Comparison of ENCODE assay signal across 8 mouse cellular contexts in genomic region chr7:3706343-3706934, GRCm38 (mm10). TPM values are rescaled to one million over a fixed set of nuclear protein-coding genes. Genes with fewer than 3 reads are reported as not detected.
DNase-seq lines count a peak whose midpoint lies in the region; ATAC-seq and TF ChIP-seq lines count a peak whose summit lies in the region.

No protein-coding gene starts in this region.

- 0 out of 2 replicates have a peak overlapping the region, but pooled peaks have one; percentile 90 for H3K4me3 ChIP-seq in layer of hippocampus, adult 2 months
- peak overlapping the region; percentile 88 for H3K4me3 ChIP-seq in forebrain, embryonic 12.5 days (replicated peaks)
- peak overlapping the region; percentile 86 for H3K4me3 ChIP-seq in limb, embryonic 13.5 days
- H3K4me3 ChIP-seq in neural tube, embryonic 14.5 days (ENCODE audit: low read depth, low read length), result peak overlapping the region; percentile 69; the same call in 1 of the 2 replicates
- H3K4me3 ChIP-seq in thymus, adult 2 months (ENCODE audit: control insufficient read depth, insufficient read depth, low read length), result no peak overlapping the region

- TF ChIP-seq POLR2A in thymus, adult 2 months (IDR thresholded peaks at IDR 0.05; ENCODE audit: control insufficient read depth, extremely low read depth, insufficient read depth, low read length, poor library complexity), result no peak

- H3K27me3 ChIP-seq in forebrain, embryonic 12.5 days, result no peaks in the 10 kb centered on the region
- no peaks in the 10 kb centered on the region for H3K27me3 ChIP-seq in limb, embryonic 13.5 days
- no peaks in the 10 kb centered on the region for H3K27me3 ChIP-seq in neural tube, embryonic 14.5 days (ENCODE audit: control insufficient read depth, insufficient read depth, low read length)
- no peaks in the 10 kb centered on the region for H3K27me3 ChIP-seq in thymus, adult 2 months (ENCODE audit: control insufficient read depth, insufficient read depth, low read length)

- H3K9me3 ChIP-seq in forebrain, embryonic 12.5 days, result no peaks in the 10 kb centered on the region
- no peaks in the 10 kb centered on the region for H3K9me3 ChIP-seq in limb, embryonic 13.5 days
- H3K9me3 ChIP-seq in neural tube, embryonic 14.5 days (ENCODE audit: control insufficient read depth, low read length), result no peaks in the 10 kb centered on the region

- WGBS in forebrain, embryonic 12.5 days, result 50% methylated on average over 11 of the region's 11 CpGs
- 60% methylated on average over 11 of the region's 11 CpGs for WGBS in limb, embryonic 13.5 days
- WGBS in neural tube, embryonic 14.5 days, result 54% methylated on average over 11 of the region's 11 CpGs
- 63% methylated on average over 11 of the region's 11 CpGs for WGBS in thymus, adult 2 months

- no peak for DNase-seq in layer of hippocampus, adult 2 months (ENCODE audit: low spot score in 2 of 2)
- no peak for DNase-seq in layer of hippocampus, postnatal 10 days (ENCODE audit: low spot score in 2 of 2)
- no peak for DNase-seq in adrenal gland, postnatal 14 days
- DNase-seq in embryo, embryonic 10.5 days (ENCODE audit: low spot score), result no peak
- no peak for DNase-seq in thymus, adult 2 months

- no peak for ATAC-seq in forebrain, embryonic 12.5 days (ENCODE audit: low FRiP score)
- ATAC-seq in limb, embryonic 13.5 days (ENCODE audit: low FRiP score, low read depth), result no peak
- no peak for ATAC-seq in neural tube, embryonic 14.5 days (ENCODE audit: low read depth)

- peaks cover 31% of the 10 kb centered on the region for H3K36me3 ChIP-seq in forebrain, embryonic 12.5 days (replicated peaks)
- H3K36me3 ChIP-seq in limb, embryonic 13.5 days, result peaks cover 32% of the 10 kb centered on the region
- peaks cover 20% of the 10 kb centered on the region for H3K36me3 ChIP-seq in neural tube, embryonic 14.5 days (ENCODE audit: control insufficient read depth, insufficient read depth, low read length)
- H3K36me3 ChIP-seq in thymus, adult 2 months (ENCODE audit: control insufficient read depth, insufficient read depth, low read length), result peaks cover 31% of the 10 kb centered on the region

- peaks cover 23% of the 10 kb centered on the region for H3K4me1 ChIP-seq in forebrain, embryonic 12.5 days
- H3K4me1 ChIP-seq in limb, embryonic 13.5 days, result peaks cover 14% of the 10 kb centered on the region
- peaks cover 20% of the 10 kb centered on the region for H3K4me1 ChIP-seq in neural tube, embryonic 14.5 days (ENCODE audit: control insufficient read depth, insufficient read depth, low read length)
- H3K4me1 ChIP-seq in thymus, adult 2 months (replicated peaks; ENCODE audit: control insufficient read depth, insufficient read depth, low read length), result peaks cover 12% of the 10 kb centered on the region

- H3K27ac ChIP-seq in layer of hippocampus, adult 2 months, result peak overlapping the region; percentile 8; the same call in 1 of the 2 replicates
- H3K27ac ChIP-seq in forebrain, embryonic 12.5 days, result peak overlapping the region; percentile 66
- H3K27ac ChIP-seq in limb, embryonic 13.5 days, result peak overlapping the region; percentile 4; the same call in 1 of the 2 replicates
- no peak overlapping the region for H3K27ac ChIP-seq in neural tube, embryonic 14.5 days (ENCODE audit: low read depth, low read length)
- no peak overlapping the region for H3K27ac ChIP-seq in thymus, adult 2 months (ENCODE audit: control insufficient read depth, insufficient read depth, low read length)

- H3K9ac ChIP-seq in forebrain, embryonic 12.5 days, result peak overlapping the region; percentile 93
- peak overlapping the region; percentile 93 for H3K9ac ChIP-seq in limb, embryonic 13.5 days
- no peak overlapping the region for H3K9ac ChIP-seq in neural tube, embryonic 14.5 days (replicated peaks; ENCODE audit: low read depth, low read length)

- no peak for TF ChIP-seq CTCF in layer of hippocampus, adult 2 months (conservative IDR thresholded peaks at IDR 0.05)
- TF ChIP-seq CTCF in thymus, adult 2 months (IDR thresholded peaks at IDR 0.05; ENCODE audit: borderline replicate concordance, control insufficient read depth, extremely low read depth, insufficient read depth, low read length, poor library complexity), result no peak

- H3K4me2 ChIP-seq in forebrain, embryonic 12.5 days, result peak overlapping the region; percentile 93
- peak overlapping the region; percentile 96 for H3K4me2 ChIP-seq in limb, embryonic 13.5 days (replicated peaks)
- peak overlapping the region; percentile 96 for H3K4me2 ChIP-seq in neural tube, embryonic 14.5 days (ENCODE audit: low read depth, low read length)

RNA-seq across cellular contexts. Expression of gene Rps9, which starts 2.6 kb away (rescaled TPM):
- 100 to 1,000 TPM; 387 to 404 TPM for total RNA-seq in layer of hippocampus, adult 2 months (2021)
- 100 to 1,000 TPM; 554 to 633 TPM for total RNA-seq in layer of hippocampus, postnatal 10 days (2021)
- 1,127 and 1,163 TPM in 2 replicates for polyA plus RNA-seq in forebrain, embryonic 12.5 days (2016; fragmentation: Nextera tagmentation; extraction: Ambion mirVana)
- polyA plus RNA-seq in limb, embryonic 13.5 days (2015; fragmentation: Nextera tagmentation; extraction: Ambion mirVana), result 1,498 and 1,524 TPM in 2 replicates
- 703 and 810 TPM in 2 replicates for polyA plus RNA-seq in neural tube, embryonic 14.5 days (2014; fragmentation: Nextera tagmentation; extraction: Ambion mirVana)
- 962 and 1,107 TPM in 2 replicates for total RNA-seq in adrenal gland, postnatal 14 days (2021)
- 2,860 and 2,943 TPM in 2 replicates for polyA plus RNA-seq in thymus, adult 2 months (2012; rRNA removed)

RNA-seq across cellular contexts. Expression of gene Mboat7, which starts 13.1 kb away (rescaled TPM):
- total RNA-seq in layer of hippocampus, adult 2 months (2021), result 100 to 1,000 TPM; 160 to 170 TPM
- 100 to 1,000 TPM; 142 to 146 TPM for total RNA-seq in layer of hippocampus, postnatal 10 days (2021)
- polyA plus RNA-seq in forebrain, embryonic 12.5 days (2016; fragmentation: Nextera tagmentation; extraction: Ambion mirVana), result 39.5 and 40.8 TPM in 2 replicates
- polyA plus RNA-seq in limb, embryonic 13.5 days (2015; fragmentation: Nextera tagmentation; extraction: Ambion mirVana), result 64.4 and 67.6 TPM in 2 replicates
- polyA plus RNA-seq in neural tube, embryonic 14.5 days (2014; fragmentation: Nextera tagmentation; extraction: Ambion mirVana), result 74.9 and 76.4 TPM in 2 replicates
- 51.8 and 55.3 TPM in 2 replicates for total RNA-seq in adrenal gland, postnatal 14 days (2021)
- 75.5 and 82.5 TPM in 2 replicates for polyA plus RNA-seq in thymus, adult 2 months (2012; rRNA removed)

RNA-seq across cellular contexts. Expression of gene Pirb, which starts 13.8 kb away (rescaled TPM):
- under 1 TPM in 1 of 2 experiments, not detected in 1; 0.36 TPM for total RNA-seq in layer of hippocampus, adult 2 months (2021)
- total RNA-seq in layer of hippocampus, postnatal 10 days (2021), result under 1 TPM in 1 of 2 experiments, not detected in 1; 0.14 TPM
- polyA plus RNA-seq in forebrain, embryonic 12.5 days (2016; fragmentation: Nextera tagmentation; extraction: Ambion mirVana), result 0.10 and 0.23 TPM in 2 replicates
- polyA plus RNA-seq in limb, embryonic 13.5 days (2015; fragmentation: Nextera tagmentation; extraction: Ambion mirVana), result 0.37 and 0.46 TPM in 2 replicates
- polyA plus RNA-seq in neural tube, embryonic 14.5 days (2014; fragmentation: Nextera tagmentation; extraction: Ambion mirVana), result 0.12 and 0.35 TPM in 2 replicates
- total RNA-seq in adrenal gland, postnatal 14 days (2021), result 1.9 and 3.8 TPM in 2 replicates
- polyA plus RNA-seq in thymus, adult 2 months (2012; rRNA removed), result 17.5 and 20.0 TPM in 2 replicates

RNA-seq across cellular contexts. Expression of gene Tsen34, which starts 13.8 kb away (rescaled TPM):
- 10 to 100 TPM; 80.2 to 84.8 TPM for total RNA-seq in layer of hippocampus, adult 2 months (2021)
- total RNA-seq in layer of hippocampus, postnatal 10 days (2021), result 10 to 100 TPM; 85.9 to 97.3 TPM
- 204 and 215 TPM in 2 replicates for polyA plus RNA-seq in forebrain, embryonic 12.5 days (2016; fragmentation: Nextera tagmentation; extraction: Ambion mirVana)
- polyA plus RNA-seq in limb, embryonic 13.5 days (2015; fragmentation: Nextera tagmentation; extraction: Ambion mirVana), result 268 and 271 TPM in 2 replicates
- polyA plus RNA-seq in neural tube, embryonic 14.5 days (2014; fragmentation: Nextera tagmentation; extraction: Ambion mirVana), result 255 and 265 TPM in 2 replicates
- 97.1 and 101 TPM in 2 replicates for total RNA-seq in adrenal gland, postnatal 14 days (2021)
- polyA plus RNA-seq in thymus, adult 2 months (2012; rRNA removed), result 53.6 and 57.6 TPM in 2 replicates

RNA-seq across cellular contexts. Expression of gene Tmc4, which starts 29.1 kb away (rescaled TPM):
- 1 to 10 TPM; 4.3 to 9.7 TPM for total RNA-seq in layer of hippocampus, adult 2 months (2021)
- 1 to 10 TPM; 5.0 to 6.0 TPM for total RNA-seq in layer of hippocampus, postnatal 10 days (2021)
- polyA plus RNA-seq in forebrain, embryonic 12.5 days (2016; fragmentation: Nextera tagmentation; extraction: Ambion mirVana), result 2.9 and 3.1 TPM in 2 replicates
- polyA plus RNA-seq in limb, embryonic 13.5 days (2015; fragmentation: Nextera tagmentation; extraction: Ambion mirVana), result 5.7 and 6.2 TPM in 2 replicates
- 4.1 and 6.2 TPM in 2 replicates for polyA plus RNA-seq in neural tube, embryonic 14.5 days (2014; fragmentation: Nextera tagmentation; extraction: Ambion mirVana)
- total RNA-seq in adrenal gland, postnatal 14 days (2021), result 5.6 and 6.9 TPM in 2 replicates
- polyA plus RNA-seq in thymus, adult 2 months (2012; rRNA removed), result 21.7 and 27.9 TPM in 2 replicates

Comparison
In these comparisons a context has a peak if more than half of its experiments do, and no peak if none do; other contexts are left out.
1. H3K27ac ChIP-seq: peak in layer of hippocampus, adult 2 months (single experiment), forebrain, embryonic 12.5 days (single experiment) and limb, embryonic 13.5 days (single experiment); none in neural tube, embryonic 14.5 days (single experiment) and thymus, adult 2 months (single experiment).
2. RNA of gene Pirb, which starts 13.8 kb away (polyA plus RNA-seq): 17.5 to 20.0 TPM in thymus, adult 2 months; 0.37 to 0.46 TPM in limb, embryonic 13.5 days, 0.10 to 0.23 TPM in forebrain, embryonic 12.5 days and 0.12 to 0.35 TPM in neural tube, embryonic 14.5 days; every median in the first group is over 10 times any median in the second.
3. Peak in every context shown above with its lines, with median percentiles within 50 percentile points of each other: H3K4me2 ChIP-seq.